Mouse (Mus musculus) bone marrow, adult 2 months (tissue): ENCODE data around the gene Lrrc8d. TPM values are rescaled to one million over a fixed set of nuclear protein-coding genes. Genes with fewer than 3 reads are reported as not detected.
"Not testable (repeated sequence)": the region's sequence is repeated elsewhere in the genome, so short reads cannot be mapped to it uniquely, and the experiment has no call there.

Source experiments
- H3K27ac ChIP-seq: fragments of 200-500 bp; 2 replicates; pipeline ENCODE4 v1.5.1; 2012; ENCODE audit warnings: low read depth, mild to moderate bottlenecking, control low read depth, inconsistent platforms, low read length; ENCODE audit not compliant: control insufficient read depth, poor library complexity, insufficient read depth
- H3K4me1 ChIP-seq: fragments of 200-500 bp; 2 replicates; pipeline ENCODE4 v1.6.1; 2011; ENCODE audit warnings: low read length; ENCODE audit not compliant: control insufficient read depth, insufficient read depth
- H3K4me3 ChIP-seq: fragments of 200-500 bp; replicated peaks from 2 replicates; pipeline ENCODE3; 2011; ENCODE audit warnings: mild to moderate bottlenecking, low read depth, low read length, control low read depth; ENCODE audit not compliant: control insufficient read depth
- CTCF ChIP-seq: fragments of 200-500 bp; IDR thresholded peaks from 2 replicates; pipeline ENCODE4 v1.5.1; 2011; ENCODE audit warnings: low read length, control low read depth; ENCODE audit not compliant: control insufficient read depth, insufficient read depth
- POLR2A ChIP-seq: fragments of 200-500 bp; IDR thresholded peaks from 2 replicates; pipeline ENCODE4 v1.6.1; 2011; ENCODE audit warnings: low read depth, mild to moderate bottlenecking, control low read depth, low read length, borderline replicate concordance; ENCODE audit not compliant: control insufficient read depth
- WGBS: fragments of 180-500 bp; shearing (Covaris S2); methylation state at CpG from one replicate; pipeline ENCODE4 v1.1.7; 2018; 5-methylcytosine and 5-hydroxymethylcytosine counted together
- polyA plus RNA-seq: library from polyadenylated mRNA; stranded (reverse); fragments of >200 nt; gene quantifications from 2 replicates; pipeline ENCODE4 v1.2.4, GENCODE M21; 2011; ENCODE audit warnings: low replicate concordance; ENCODE audit not compliant: missing spikeins, insufficient read depth, insufficient read length

Lrrc8d gene
- polyA plus RNA-seq, 1 experiment: 20.5 TPM

GRCm38 (mm10) chr5:105849222-105849621 lies 149.5 kb downstream of the Lrrc8d start:
- Histone ChIP-seq H3K4me3 (no peak overlapping the region), H3K27ac (no peak overlapping the region), H3K4me1 (no peaks in the 10 kb centered on the region; the same call in 1 of the 2 replicates)
- no peak for TF ChIP-seq CTCF
- TF ChIP-seq POLR2A: no peak
- 26% methylated on average over 4 of the region's 4 CpGs for WGBS

GRCm38 (mm10) chr5:105849643-105850042 lies 149.9 kb downstream of the Lrrc8d start:
- WGBS: 23% methylated on average over 3 of the region's 3 CpGs
- Histone ChIP-seq H3K27ac (no peak overlapping the region), H3K4me1 (no peaks in the 10 kb centered on the region; the same call in 1 of the 2 replicates)

GRCm38 (mm10) chr5:105853271-105853670 lies 153.5 kb downstream of the Lrrc8d start:
- TF ChIP-seq CTCF: no peak
- TF ChIP-seq POLR2A: no peak
- WGBS: 75% methylated on average over 9 of the region's 9 CpGs
- Histone ChIP-seq H3K4me1 (no peaks in the 10 kb centered on the region; the same call in 1 of the 2 replicates), H3K27ac (no peak overlapping the region), H3K4me3 (no peak overlapping the region)

More at GRCm38 (mm10) chr5:105849643-105850042, 149.9 kb downstream of the Lrrc8d start:
- TF ChIP-seq POLR2A (no peak), CTCF (no peak)
- no peak overlapping the region for H3K4me3 ChIP-seq

GRCm38 (mm10) chr5:105857486-105857885 lies 157.7 kb downstream of the Lrrc8d start:
- 89% methylated on average over 5 of the region's 5 CpGs for WGBS
- no peak overlapping the region for H3K27ac ChIP-seq
- no peak for TF ChIP-seq CTCF
- TF ChIP-seq POLR2A: no peak
- H3K4me3 ChIP-seq: no peak overlapping the region
- no peaks in the 10 kb centered on the region for H3K4me1 ChIP-seq

- WGBS: 77% methylated on average over 8 of the region's 8 CpGs
- Histone ChIP-seq H3K4me3 (no peak overlapping the region), H3K4me1 (no peaks in the 10 kb centered on the region), H3K27ac (no peak overlapping the region)
- TF ChIP-seq POLR2A: no peak
- no peak for TF ChIP-seq CTCF
Measured at GRCm38 (mm10) chr5:105858754-105859694, 159.3 kb downstream of the Lrrc8d start.

- Histone ChIP-seq H3K4me3 (no peak overlapping the region), H3K4me1 (no peaks in the 10 kb centered on the region; the same call in 1 of the 2 replicates), H3K27ac (no peak overlapping the region)
- 69% methylated on average over 11 of the region's 11 CpGs for WGBS
- TF ChIP-seq POLR2A (no peak), CTCF (no peak)
Measured at GRCm38 (mm10) chr5:105859716-105860460, 160.1 kb downstream of the Lrrc8d start.

GRCm38 (mm10) chr5:105860461-105860835 lies 160.7 kb downstream of the Lrrc8d start:
- 82% methylated on average over 10 of the region's 10 CpGs for WGBS
- TF ChIP-seq CTCF (no peak), POLR2A (no peak)
- Histone ChIP-seq H3K4me3 (no peak overlapping the region), H3K4me1 (no peaks in the 10 kb centered on the region; the same call in 1 of the 2 replicates), H3K27ac (no peak overlapping the region)

- TF ChIP-seq CTCF: no peak
- Histone ChIP-seq H3K4me3 (no peak overlapping the region), H3K4me1 (no peaks in the 10 kb centered on the region; the same call in 1 of the 2 replicates), H3K27ac (no peak overlapping the region)
- 77% methylated on average over 5 of the region's 5 CpGs for WGBS
Measured at GRCm38 (mm10) chr5:105861616-105862015, 161.8 kb downstream of the Lrrc8d start.

GRCm38 (mm10) chr5:105865110-105865628 lies 165.4 kb downstream of the Lrrc8d start:
- 78% methylated on average over 5 of the region's 5 CpGs for WGBS
- H3K27ac ChIP-seq, H3K4me1 ChIP-seq: not testable (repeated sequence)

More at GRCm38 (mm10) chr5:105865110-105865628, 165.4 kb downstream of the Lrrc8d start:
- H3K4me3 ChIP-seq: not testable (repeated sequence)
